Comparison of ENCODE assay signal across 12 mouse cellular contexts in the genomic region with DNA sequence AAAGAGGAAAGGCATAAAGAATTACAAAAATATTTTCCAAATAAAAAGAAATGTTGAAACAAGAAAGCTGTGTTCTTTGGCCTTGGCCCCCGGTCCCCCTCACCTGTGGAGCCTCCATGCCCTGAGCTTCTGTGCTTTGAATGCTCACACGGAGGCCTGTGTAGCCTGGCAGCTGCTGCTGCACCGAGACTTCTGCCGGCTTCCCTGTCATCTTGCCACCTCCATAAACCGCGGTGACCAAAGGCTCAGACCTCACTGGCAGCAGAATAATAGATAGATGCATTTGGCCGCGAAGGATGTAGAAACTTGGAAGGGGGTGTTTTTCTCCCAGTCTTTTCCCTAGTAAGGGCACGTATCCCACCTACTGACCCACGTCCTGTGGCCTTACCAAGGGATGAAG.
"Had no signal": no experiment of that assay in that cellular context is flagged by ENCODE, and none has a peak within 500 bp of the region (broad histone marks: within the 10 kb centered on the region; RNA-seq: fewer than 3 reads in every experiment).

No protein-coding gene starts in this region.

- DNase-seq: liver, postnatal 0 days; lung, adult 2 months; lung, postnatal 14 days; lung, postnatal 36 days; retina, postnatal 1 day; right cerebral cortex, adult 18-20 months; right cerebral cortex, postnatal 25 days; right cerebral cortex, postnatal 4 days; spleen, adult 18-20 months; thymus, adult 18-20 months; thymus, postnatal 14 days; thymus, postnatal 36 days had no signal
